Mouse (Mus musculus): Measurements from ENCODE around the gene Iqcn.

The Iqcn gene

GRCm38 (mm10) chr8:70699834-70700554 is 3.3 kb upstream of the Iqcn start:
- peak; percentile 86 to 90 for DNase-seq (ENCODE audit: low spot score in 2 of 2)

- DNase-seq (ENCODE audit: low spot score in 2 of 2): peak; percentile 92
Measured at GRCm38 (mm10) chr8:70700555-70700922, 2.7 kb upstream of the Iqcn start.

- DNase-seq (ENCODE audit: low spot score in 2 of 2): no peak
Measured at GRCm38 (mm10) chr8:70701048-70701981, 1.9 kb upstream of the Iqcn start.

GRCm38 (mm10) chr8:70701982-70702841 is 1.0 kb upstream of the Iqcn start:
- DNase-seq (ENCODE audit: low spot score in 2 of 2): no peak

- DNase-seq (ENCODE audit: low spot score in 2 of 2): peak; percentile 62 to 69
Measured at GRCm38 (mm10) chr8:70702842-70703182, 445 bp upstream of the Iqcn start.

- no peak for DNase-seq (ENCODE audit: low spot score in 2 of 2)
Measured at GRCm38 (mm10) chr8:70708281-70708680, 5.0 kb downstream of the Iqcn start.

GRCm38 (mm10) chr8:70709794-70710193 is 6.5 kb downstream of the Iqcn start:
- no peak for DNase-seq (ENCODE audit: low spot score in 2 of 2)

- DNase-seq (ENCODE audit: low spot score in 2 of 2): no peak
Measured at GRCm38 (mm10) chr8:70710296-70710695, 7.0 kb downstream of the Iqcn start.

GRCm38 (mm10) chr8:70711041-70711440 is 7.8 kb downstream of the Iqcn start:
- DNase-seq (ENCODE audit: low spot score in 2 of 2): no peak

GRCm38 (mm10) chr8:70713991-70714390 is 10.7 kb downstream of the Iqcn start:
- no peak for DNase-seq (ENCODE audit: low spot score in 2 of 2)

- no peak for DNase-seq (ENCODE audit: low spot score in 2 of 2)
Measured at GRCm38 (mm10) chr8:70715086-70715485, 11.8 kb downstream of the Iqcn start.

GRCm38 (mm10) chr8:70716521-70717400 is 13.5 kb downstream of the Iqcn start:
- DNase-seq (ENCODE audit: low spot score in 2 of 2): no peak

- DNase-seq (ENCODE audit: low spot score in 2 of 2): peak in 1 of 2 experiments; percentile 60
Measured at GRCm38 (mm10) chr8:70718297-70718696, 15.0 kb downstream of the Iqcn start, which contains the start of gene Gm3336. TSS of gene Gm3336 (plus strand) at chr8:70718543.

- peak in 1 of 2 experiments; percentile 29 for DNase-seq (ENCODE audit: low spot score in 2 of 2)
Measured at GRCm38 (mm10) chr8:70719796-70720270, 16.6 kb downstream of the Iqcn start.

- peak; percentile 74 to 81 for DNase-seq (ENCODE audit: low spot score in 2 of 2)
Measured at GRCm38 (mm10) chr8:70720739-70721138, 17.5 kb downstream of the Iqcn start.

GRCm38 (mm10) chr8:70721601-70722000 is 18.3 kb downstream of the Iqcn start:
- no peak for DNase-seq (ENCODE audit: low spot score in 2 of 2)

GRCm38 (mm10) chr8:70723486-70724210 is 20.4 kb downstream of the Iqcn start, which contains the start of gene Pde4c:
TSS of gene Pde4c (plus strand) at chr8:70723720.
- DNase-seq (ENCODE audit: low spot score in 2 of 2): no peak

- DNase-seq (ENCODE audit: low spot score in 2 of 2): no peak
Measured at GRCm38 (mm10) chr8:70724216-70724615, 21.0 kb downstream of the Iqcn start.

GRCm38 (mm10) chr8:70725792-70726447 is 22.7 kb downstream of the Iqcn start:
- DNase-seq (ENCODE audit: low spot score in 2 of 2): no peak

Data from right cerebral cortex, postnatal 10 days (tissue).